Mouse (Mus musculus) liver, embryonic 14.5 days (tissue): ENCODE results near the gene Efcab1.

Experiments used
- CTCF ChIP-seq: IDR thresholded peaks from 2 replicates; pipeline ENCODE4 v1.5.1; 2016; ENCODE audit warnings: antibody characterized with exemption, low read depth, control low read depth
- EP300 ChIP-seq: IDR thresholded peaks from 2 replicates; pipeline ENCODE4 v1.6.1; 2016; ENCODE audit warnings: antibody characterized with exemption, low read depth

DNA sequence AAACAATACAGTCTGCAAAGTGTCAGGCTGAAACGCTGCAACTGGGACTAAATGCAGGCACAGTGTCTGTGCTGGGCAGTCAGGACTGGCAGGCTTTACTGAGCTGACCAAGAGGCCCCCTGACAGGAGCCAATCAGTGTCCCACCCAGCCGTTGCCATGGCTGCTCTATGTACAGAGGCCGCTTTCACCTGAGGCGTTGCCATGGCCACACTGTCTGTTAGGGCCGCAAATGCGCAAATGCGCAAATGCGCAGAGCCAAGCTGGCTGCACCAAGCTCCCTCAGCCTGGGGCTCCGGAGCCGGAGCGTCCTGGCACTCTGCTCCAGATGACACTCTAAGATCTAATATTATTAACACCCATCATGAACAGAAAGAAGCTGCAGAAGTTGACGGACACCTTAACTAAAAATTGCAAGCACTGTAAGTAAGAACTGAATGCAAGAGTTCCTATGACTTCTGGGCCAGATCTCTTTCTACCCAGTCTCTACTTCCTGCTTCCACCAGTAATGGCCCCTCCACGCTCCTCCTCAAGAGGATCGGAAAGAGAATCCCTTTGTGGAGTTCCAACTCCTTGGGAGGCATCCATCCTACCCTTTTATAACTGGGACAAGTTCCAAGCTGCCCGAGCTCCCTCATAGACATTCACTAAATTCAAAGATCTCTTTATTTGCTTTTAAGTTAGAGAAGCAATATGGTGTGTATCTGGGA lies at the start of gene Efcab1:
- TF ChIP-seq EP300, result no peak
- no peak for TF ChIP-seq CTCF
